Mouse (Mus musculus): ENCODE measurements around the gene Mta2. TPM values are rescaled to one million over a fixed set of nuclear protein-coding genes. Genes with fewer than 3 reads are reported as not detected.
"Not testable (repeated sequence)": the region's sequence is repeated elsewhere in the genome, so short reads cannot be mapped to it uniquely, and the experiment has no call there.

The Mta2 gene
- polyA plus RNA-seq, 1 experiment = 24.6 TPM

- Histone ChIP-seq H3K4me1 (ENCODE audit: control insufficient read depth, insufficient read depth, low read length) (peaks cover 3% of the 10 kb centered on the region; the same call in 1 of the 2 replicates), H3K4me3 (ENCODE audit: insufficient read depth, low read length) (no peak overlapping the region), H3K27ac (ENCODE audit: insufficient read depth, low read length) (peak overlapping the region; percentile 93)
- TF ChIP-seq POLR2A (IDR thresholded peaks at IDR 0.05; ENCODE audit: extremely low read depth, insufficient read depth, low read length) (no peak), CTCF (IDR thresholded peaks at IDR 0.05; ENCODE audit: extremely low read depth, insufficient read depth, low read length) (no peak)
Observed at GRCm38 (mm10) chr19:8962256-8962655, 20.6 kb downstream of the Mta2 start.

- Histone ChIP-seq H3K4me3 (ENCODE audit: insufficient read depth, low read length) (no peak overlapping the region), H3K4me1 (ENCODE audit: control insufficient read depth, insufficient read depth, low read length) (peaks cover 5% of the 10 kb centered on the region; the same call in 1 of the 2 replicates), H3K27ac (ENCODE audit: insufficient read depth, low read length) (no peak overlapping the region)
- TF ChIP-seq CTCF (IDR thresholded peaks at IDR 0.05; ENCODE audit: extremely low read depth, insufficient read depth, low read length) (no peak), POLR2A (IDR thresholded peaks at IDR 0.05; ENCODE audit: extremely low read depth, insufficient read depth, low read length) (no peak)
Observed at GRCm38 (mm10) chr19:8965075-8965474, 23.4 kb downstream of the Mta2 start.

GRCm38 (mm10) chr19:8965771-8966170 is 24.1 kb downstream of the Mta2 start:
- Histone ChIP-seq H3K4me3 (ENCODE audit: insufficient read depth, low read length) (no peak overlapping the region), H3K27ac (ENCODE audit: insufficient read depth, low read length) (no peak overlapping the region), H3K4me1 (ENCODE audit: control insufficient read depth, insufficient read depth, low read length) (peaks cover 5% of the 10 kb centered on the region; the same call in 1 of the 2 replicates)
- TF ChIP-seq POLR2A (IDR thresholded peaks at IDR 0.05; ENCODE audit: extremely low read depth, insufficient read depth, low read length) (no peak), CTCF (IDR thresholded peaks at IDR 0.05; ENCODE audit: extremely low read depth, insufficient read depth, low read length) (no peak)

- Histone ChIP-seq H3K4me3 (ENCODE audit: insufficient read depth, low read length) (peak overlapping the region; percentile 48), H3K27ac (ENCODE audit: insufficient read depth, low read length) (peak overlapping the region; percentile 63), H3K4me1 (ENCODE audit: control insufficient read depth, insufficient read depth, low read length) (peaks cover 5% of the 10 kb centered on the region; the same call in 1 of the 2 replicates)
- TF ChIP-seq CTCF (IDR thresholded peaks at IDR 0.05; ENCODE audit: extremely low read depth, insufficient read depth, low read length) (no peak), POLR2A (IDR thresholded peaks at IDR 0.05; ENCODE audit: extremely low read depth, insufficient read depth, low read length) (no peak)
Observed at GRCm38 (mm10) chr19:8966198-8966589, 24.5 kb downstream of the Mta2 start.

- Histone ChIP-seq H3K27ac (ENCODE audit: insufficient read depth, low read length) (peak within 1 kb of the TSS; percentile 63), H3K4me1 (ENCODE audit: control insufficient read depth, insufficient read depth, low read length) (peaks cover 4% of the 10 kb centered on the region; the same call in 1 of the 2 replicates), H3K4me3 (ENCODE audit: insufficient read depth, low read length) (peak within 1 kb of the TSS; percentile 62)
- TF ChIP-seq POLR2A (IDR thresholded peaks at IDR 0.05; ENCODE audit: extremely low read depth, insufficient read depth, low read length) (peak; percentile 39; the same call in 1 of the 2 replicates), CTCF (IDR thresholded peaks at IDR 0.05; ENCODE audit: extremely low read depth, insufficient read depth, low read length) (no peak)
Observed at GRCm38 (mm10) chr19:8966590-8967372, 25.1 kb downstream of the Mta2 start, which contains the start of gene Eef1g. Eef1g (plus strand) TSS chr19:8967041.

GRCm38 (mm10) chr19:8967373-8967743 is 25.7 kb downstream of the Mta2 start:
- H3K4me3 ChIP-seq (ENCODE audit: insufficient read depth, low read length) = peak overlapping the region; percentile 62
- no peak overlapping the region for H3K27ac ChIP-seq (ENCODE audit: insufficient read depth, low read length)
- peaks cover 2% of the 10 kb centered on the region; the same call in 1 of the 2 replicates for H3K4me1 ChIP-seq (ENCODE audit: control insufficient read depth, insufficient read depth, low read length)
- TF ChIP-seq CTCF (IDR thresholded peaks at IDR 0.05; ENCODE audit: extremely low read depth, insufficient read depth, low read length) (no peak), POLR2A (IDR thresholded peaks at IDR 0.05; ENCODE audit: extremely low read depth, insufficient read depth, low read length) (no peak)

- H3K27ac ChIP-seq (ENCODE audit: insufficient read depth, low read length) = no peak overlapping the region
- TF ChIP-seq CTCF (IDR thresholded peaks at IDR 0.05; ENCODE audit: extremely low read depth, insufficient read depth, low read length) (no peak), POLR2A (IDR thresholded peaks at IDR 0.05; ENCODE audit: extremely low read depth, insufficient read depth, low read length) (no peak)
Observed at GRCm38 (mm10) chr19:8967893-8968292, 26.2 kb downstream of the Mta2 start.

GRCm38 (mm10) chr19:8972491-8972890 is 30.8 kb downstream of the Mta2 start:
- not testable (repeated sequence) for H3K27ac ChIP-seq (ENCODE audit: insufficient read depth, low read length); H3K4me1 ChIP-seq (ENCODE audit: control insufficient read depth, insufficient read depth, low read length); H3K4me3 ChIP-seq (ENCODE audit: insufficient read depth, low read length)

More at GRCm38 (mm10) chr19:8967893-8968292, 26.2 kb downstream of the Mta2 start:
- Histone ChIP-seq H3K4me1 (ENCODE audit: control insufficient read depth, insufficient read depth, low read length) (peaks cover 2% of the 10 kb centered on the region; the same call in 1 of the 2 replicates), H3K4me3 (ENCODE audit: insufficient read depth, low read length) (peak overlapping the region; percentile 62)

GRCm38 (mm10) chr19:8974638-8975037 is 33.0 kb downstream of the Mta2 start:
- no peak overlapping the region for H3K27ac ChIP-seq (ENCODE audit: insufficient read depth, low read length)
- H3K4me3 ChIP-seq (ENCODE audit: insufficient read depth, low read length) = no peak overlapping the region
- no peaks in the 10 kb centered on the region for H3K4me1 ChIP-seq (ENCODE audit: control insufficient read depth, insufficient read depth, low read length)
- TF ChIP-seq CTCF (IDR thresholded peaks at IDR 0.05; ENCODE audit: extremely low read depth, insufficient read depth, low read length) (no peak), POLR2A (IDR thresholded peaks at IDR 0.05; ENCODE audit: extremely low read depth, insufficient read depth, low read length) (no peak)

GRCm38 (mm10) chr19:8975491-8975890 is 33.8 kb downstream of the Mta2 start:
- no peak overlapping the region for H3K4me3 ChIP-seq (ENCODE audit: insufficient read depth, low read length)
- H3K27ac ChIP-seq (ENCODE audit: insufficient read depth, low read length) = no peak overlapping the region
- no peaks in the 10 kb centered on the region for H3K4me1 ChIP-seq (ENCODE audit: control insufficient read depth, insufficient read depth, low read length)
- TF ChIP-seq CTCF (IDR thresholded peaks at IDR 0.05; ENCODE audit: extremely low read depth, insufficient read depth, low read length) = no peak
- no peak for TF ChIP-seq POLR2A (IDR thresholded peaks at IDR 0.05; ENCODE audit: extremely low read depth, insufficient read depth, low read length)

Data from cortical plate, adult 2 months (tissue).